Mouse (Mus musculus): ENCODE measurements around the gene Cog5. TPM values are rescaled to one million over a fixed set of nuclear protein-coding genes. Genes with fewer than 3 reads are reported as not detected.

The Cog5 gene
- 51.5 TPM for total RNA-seq (2023)

GRCm38 (mm10) chr12:31654197-31654964 is at the start of gene Cog5, which contains the start of gene Dus4l:
Cog5 (plus strand) TSS chr12:31654869.
Dus4l (minus strand) TSS chr12:31654826.

GRCm38 (mm10) chr12:31634343-31635239 is 20.1 kb upstream of the Cog5 start, which contains the start of gene Bcap29:
Bcap29 (minus strand) TSS chr12:31634658.

DNA sequence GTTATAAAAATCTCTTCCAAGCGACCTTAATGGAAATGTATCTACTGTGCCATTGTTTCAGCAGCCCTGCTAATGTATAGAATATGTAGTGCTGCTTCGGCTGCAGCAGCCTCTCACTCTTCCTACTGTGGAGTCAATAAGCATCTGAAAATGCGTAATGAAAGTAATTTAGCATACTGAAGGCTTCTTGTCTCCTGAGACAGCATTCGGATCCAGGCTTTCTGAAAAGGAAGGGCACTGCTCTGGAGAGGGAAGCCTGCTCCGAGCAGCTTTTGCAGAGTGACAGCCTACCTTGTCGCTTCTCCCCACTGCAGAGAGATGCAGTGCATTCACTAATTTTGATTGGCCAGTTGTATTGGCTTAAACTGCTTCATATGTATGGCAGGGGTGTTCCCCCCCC is 58.9 kb downstream of the Cog5 start, which contains the start of gene Gpr22:
Gene Gpr22 (minus strand): TSS at position 348 of the 400 bp plus-strand sequence.

GRCm38 (mm10) chr12:31949759-31950658 is 295.3 kb downstream of the Cog5 start, which contains the start of gene Hbp1:
Hbp1 (minus strand) TSS chr12:31950535.

Other genes starting within 250 kb of the Cog5 start
- gene Cbll1, start 155.3 kb upstream of the Cog5 start, total RNA-seq (2023): 41.8 TPM
- not detected for gene Slc26a4, start 94.9 kb upstream of the Cog5 start, total RNA-seq (2023)
- 30.2 TPM for gene Bcap29, start 20.2 kb upstream of the Cog5 start, total RNA-seq (2023)
- gene Dus4l, start within 50 bp of the Cog5 start, total RNA-seq (2023): 8.7 TPM
- gene Gpr22, start 59.1 kb downstream of the Cog5 start, total RNA-seq (2023): not detected